Mouse (Mus musculus) liver, embryonic 11.5 days (tissue): ENCODE results near the gene Wipf2. TPM values are rescaled to one million over a fixed set of nuclear protein-coding genes. Genes with fewer than 3 reads are reported as not detected.

Experiments used
- ATAC-seq: fragments of 200-750 bp; cut with Nextera tagmentation; replicated peaks from 2 replicates; pipeline ENCODE4 v1.8.0; 2017; ENCODE audit warnings: moderate number of reproducible peaks, mild to moderate bottlenecking, moderate TSS enrichment, moderate library complexity; ENCODE audit not compliant: low FRiP score
- DNase-seq: peaks from one replicate; pipeline ENCODE4 v3.0.0-alpha.2; 2017; ENCODE audit warnings: low spot score
- H3K27ac ChIP-seq: fragments of 300-500 bp; sonication (generic); 2 replicates; pipeline ENCODE4 v1.5.1; 2014; ENCODE audit warnings: mild to moderate bottlenecking, low read depth, low read length, control low read depth
- H3K27me3 ChIP-seq: fragments of 300-500 bp; sonication (generic); replicated peaks from 2 replicates; pipeline ENCODE4 v1.6.1; 2014; ENCODE audit warnings: low read length, mixed read lengths; ENCODE audit not compliant: control insufficient read depth, insufficient read depth
- H3K36me3 ChIP-seq: fragments of 300-500 bp; sonication (generic); 2 replicates; pipeline ENCODE4 v1.6.1; 2014; ENCODE audit warnings: mild to moderate bottlenecking, low read length, moderate library complexity, mixed read lengths; ENCODE audit not compliant: control insufficient read depth, insufficient read depth
- H3K4me1 ChIP-seq: fragments of 300-500 bp; sonication (generic); replicated peaks from 2 replicates; pipeline ENCODE4 v1.6.1; 2014; ENCODE audit warnings: low read length, mixed read lengths; ENCODE audit not compliant: control insufficient read depth, insufficient read depth
- H3K4me2 ChIP-seq: fragments of 300-500 bp; sonication (generic); 2 replicates; pipeline ENCODE4 v1.6.1; 2014; ENCODE audit warnings: mild to moderate bottlenecking, control low read depth, moderate library complexity
- H3K4me3 ChIP-seq: fragments of 300-500 bp; sonication (generic); 2 replicates; pipeline ENCODE4 v1.5.1; 2014; ENCODE audit warnings: low read depth, low read length, control low read depth
- H3K9ac ChIP-seq: fragments of 300-500 bp; sonication (generic); 2 replicates; pipeline ENCODE4 v1.6.1; 2014; ENCODE audit warnings: low read depth, low read length, control low read depth
- H3K9me3 ChIP-seq: fragments of 300-500 bp; sonication (generic); 2 replicates; pipeline ENCODE4 v1.6.1; 2016; ENCODE audit warnings: low read length, inconsistent platforms, mixed read lengths; ENCODE audit not compliant: control insufficient read depth
- WGBS: fragments of 180-500 bp; shearing (Covaris S2); extraction: QIAGEN DNeasy Blood & Tissue Kit; methylation state at CpG from one replicate; pipeline ENCODE4 v1.1.7; 2014; 5-methylcytosine and 5-hydroxymethylcytosine counted together
- polyA plus RNA-seq: library from polyadenylated mRNA; unstranded; fragments of >200 nt; fragmentation: Nextera tagmentation; extraction: Ambion mirVana; gene quantifications from 2 replicates; pipeline ENCODE4 v1.2.1, GENCODE M21; 2014

The Wipf2 gene
- polyA plus RNA-seq, 1 experiment from 2014 or later = 4.7 TPM

DNA sequence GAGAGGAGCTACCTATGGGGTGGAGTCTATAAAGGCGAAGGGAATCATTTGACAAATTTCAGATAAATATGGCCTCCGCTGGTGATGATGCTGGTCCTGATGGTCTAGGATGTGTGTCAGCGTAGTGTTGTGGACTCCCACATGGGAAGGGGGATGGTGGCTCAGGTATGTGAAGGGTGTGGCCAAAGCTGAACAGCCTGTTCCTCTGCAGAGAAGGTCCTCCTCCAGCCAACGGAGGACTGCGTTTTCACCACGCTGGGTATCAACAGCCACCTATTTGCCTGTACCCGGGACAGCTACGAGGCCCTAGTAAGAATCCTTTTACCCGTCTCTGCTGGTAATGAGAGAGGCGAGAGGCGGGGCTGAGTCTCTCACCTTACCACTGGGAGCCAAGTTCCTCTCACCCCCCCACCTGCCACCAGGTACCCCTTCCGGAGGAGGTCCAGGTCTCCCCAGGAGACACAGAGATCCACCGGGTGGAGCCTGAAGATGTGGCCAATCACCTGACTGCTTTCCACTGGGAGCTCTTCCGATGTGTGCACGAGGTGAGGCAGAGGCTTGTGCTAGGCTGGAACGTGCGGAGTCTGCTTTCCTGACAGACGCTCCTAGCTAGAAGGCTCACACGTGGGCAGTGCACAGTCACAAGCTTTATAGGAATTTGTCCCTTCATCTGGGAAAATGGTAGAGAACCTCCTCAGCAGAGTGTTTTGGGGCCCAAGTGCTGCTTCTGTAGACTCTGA, 16.4 kb upstream of the Wipf2 start:
- Histone ChIP-seq H3K9ac (no peak overlapping the region), H3K27ac (no peak overlapping the region), H3K36me3 (no peaks in the 10 kb centered on the region), H3K4me3 (no peak overlapping the region), H3K9me3 (no peaks in the 10 kb centered on the region), H3K4me1 (peaks cover 5% of the 10 kb centered on the region; the same call in 1 of the 2 replicates), H3K27me3 (peaks cover 11% of the 10 kb centered on the region), H3K4me2 (no peak overlapping the region)
- DNase-seq (no peak), ATAC-seq (no peak)
- 57% methylated on average over 19 of the region's 19 CpGs for WGBS

- Histone ChIP-seq H3K4me2 (peak overlapping the region; percentile 30), H3K4me1 (peaks cover 5% of the 10 kb centered on the region; the same call in 1 of the 2 replicates), H3K9ac (no peak overlapping the region), H3K36me3 (no peaks in the 10 kb centered on the region), H3K4me3 (no peak overlapping the region), H3K27ac (no peak overlapping the region), H3K9me3 (no peaks in the 10 kb centered on the region), H3K27me3 (peaks cover 11% of the 10 kb centered on the region; the same call in 1 of the 2 replicates)
- ATAC-seq = peak; percentile 44
- no peak for DNase-seq
- WGBS = 21% methylated on average over 19 of the region's 19 CpGs
Measured at GRCm38 (mm10) chr11:98849196-98849894, 14.1 kb upstream of the Wipf2 start.

GRCm38 (mm10) chr11:98850100-98851093, 13.0 kb upstream of the Wipf2 start:
- no peak overlapping the region for H3K4me2 ChIP-seq
- 73% methylated on average over 26 of the region's 26 CpGs for WGBS

GRCm38 (mm10) chr11:98854116-98854515, 9.3 kb upstream of the Wipf2 start:
- DNase-seq = no peak
- Histone ChIP-seq H3K36me3 (no peaks in the 10 kb centered on the region), H3K27me3 (0 out of 2 replicates have a peak, but pooled peaks cover 4% of the 10 kb centered on the region), H3K27ac (no peak overlapping the region), H3K9ac (no peak overlapping the region), H3K4me1 (peaks cover 5% of the 10 kb centered on the region; the same call in 1 of the 2 replicates), H3K9me3 (no peaks in the 10 kb centered on the region), H3K4me2 (no peak overlapping the region), H3K4me3 (no peak overlapping the region)
- WGBS = 94% methylated on average over 8 of the region's 8 CpGs
- ATAC-seq = no peak

More at GRCm38 (mm10) chr11:98850100-98851093, 13.0 kb upstream of the Wipf2 start:
- Histone ChIP-seq H3K27me3 (peaks cover 11% of the 10 kb centered on the region; the same call in 1 of the 2 replicates), H3K9ac (no peak overlapping the region), H3K9me3 (no peaks in the 10 kb centered on the region), H3K27ac (no peak overlapping the region), H3K4me3 (no peak overlapping the region), H3K4me1 (peaks cover 5% of the 10 kb centered on the region; the same call in 1 of the 2 replicates), H3K36me3 (no peaks in the 10 kb centered on the region)
- ATAC-seq (no peak), DNase-seq (no peak)

DNA sequence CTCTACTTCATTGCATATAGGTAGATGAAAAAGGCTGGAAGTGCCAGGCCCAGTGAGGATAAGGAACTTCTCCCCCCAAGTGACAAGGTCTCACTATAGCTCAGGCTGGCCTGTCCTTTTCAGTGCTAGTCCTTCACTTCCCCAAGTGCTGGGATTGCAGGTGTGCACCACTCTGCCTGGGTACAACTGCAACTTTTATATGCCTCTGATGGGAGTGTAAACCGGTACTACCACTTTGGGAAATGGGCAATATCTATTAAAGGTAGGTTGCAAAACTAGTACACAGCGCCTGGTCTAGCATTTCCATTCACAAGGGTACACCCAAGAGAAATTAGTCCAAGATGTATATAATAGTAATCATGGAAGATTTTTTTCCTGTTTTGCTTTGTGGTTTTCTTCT, 8.8 kb upstream of the Wipf2 start:
- no peak overlapping the region for H3K4me3 ChIP-seq
- H3K27ac ChIP-seq = no peak overlapping the region
- no peak overlapping the region for H3K4me2 ChIP-seq
- no peaks in the 10 kb centered on the region for H3K36me3 ChIP-seq
- no peaks in the 10 kb centered on the region for H3K27me3 ChIP-seq
- DNase-seq (no peak), ATAC-seq (no peak)
- H3K9me3 ChIP-seq = no peaks in the 10 kb centered on the region
- H3K9ac ChIP-seq = no peak overlapping the region
- 85% methylated on average over 2 of the region's 2 CpGs for WGBS
- H3K4me1 ChIP-seq = no peaks in the 10 kb centered on the region

DNA sequence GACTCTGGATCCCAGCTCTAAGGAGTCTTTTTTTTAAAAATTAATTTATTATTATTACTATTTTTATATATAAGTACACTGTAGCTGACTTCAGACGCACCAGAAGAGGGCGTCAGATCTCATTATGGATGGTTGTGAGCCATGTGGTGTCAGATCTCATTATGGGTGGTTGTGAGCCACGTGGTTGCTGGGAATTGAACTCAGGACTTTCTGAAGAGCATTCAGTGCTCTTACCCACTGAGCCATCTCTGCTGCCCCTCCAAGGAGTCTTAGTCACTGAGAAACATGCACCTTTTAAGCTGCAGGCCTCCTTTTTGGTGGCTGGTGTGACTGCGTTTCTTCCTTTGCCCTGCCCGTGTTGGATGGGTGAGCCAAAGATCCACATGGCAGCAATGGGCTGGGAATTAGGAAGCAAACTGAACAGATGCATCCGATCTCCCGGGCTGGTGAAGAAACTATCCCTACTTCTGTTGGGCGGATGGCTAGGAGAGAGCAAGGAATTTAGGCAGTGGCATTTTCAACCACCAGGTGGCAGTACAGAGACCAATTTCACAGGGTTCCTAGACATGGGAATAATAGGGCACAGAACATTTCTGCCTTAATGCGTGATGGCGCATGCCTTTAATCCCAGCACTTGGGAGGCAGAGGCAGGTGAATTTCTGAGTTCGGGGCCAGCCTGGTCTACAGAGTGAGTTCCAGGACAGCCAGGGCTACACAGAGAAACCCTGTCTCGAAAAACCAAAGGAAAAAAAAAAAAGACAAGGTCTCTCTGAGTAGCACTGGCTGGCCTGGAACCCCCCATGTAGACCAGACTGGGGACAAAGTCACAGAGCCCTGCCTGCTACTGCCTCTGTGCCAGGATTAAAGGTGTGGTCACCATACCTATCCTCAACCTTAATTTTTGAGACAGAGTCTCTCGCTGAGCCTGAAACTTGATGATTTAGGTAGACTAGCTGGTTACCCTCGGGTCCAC, 4.4 kb upstream of the Wipf2 start:
- peak; percentile 68 for ATAC-seq

GRCm38 (mm10) chr11:98863751-98864429, 452 bp downstream of the Wipf2 start:
- no peaks in the 10 kb centered on the region for H3K9me3 ChIP-seq
- DNase-seq (no peak), ATAC-seq (peak; percentile 61)
- H3K27me3 ChIP-seq = no peaks in the 10 kb centered on the region
- H3K4me3 ChIP-seq = peak overlapping the region; percentile 84
- peaks cover 10% of the 10 kb centered on the region for H3K4me1 ChIP-seq
- peak overlapping the region; percentile 85 for H3K9ac ChIP-seq
- H3K36me3 ChIP-seq = peaks cover 11% of the 10 kb centered on the region; the same call in 1 of the 2 replicates
- H3K4me2 ChIP-seq = peak overlapping the region; percentile 92
- 1% methylated on average over 39 of the region's 39 CpGs for WGBS
- H3K27ac ChIP-seq = peak overlapping the region; percentile 87

More for the DNA sequence above, 4.4 kb upstream of the Wipf2 start:
- peak; percentile 74 for DNase-seq
- Histone ChIP-seq H3K27me3 (no peaks in the 10 kb centered on the region), H3K27ac (no peak overlapping the region), H3K9me3 (no peaks in the 10 kb centered on the region), H3K4me1 (peaks cover 6% of the 10 kb centered on the region), H3K4me2 (peak overlapping the region; percentile 5; the same call in 1 of the 2 replicates), H3K4me3 (no peak overlapping the region), H3K36me3 (no peaks in the 10 kb centered on the region), H3K9ac (peak overlapping the region; percentile 27; the same call in 1 of the 2 replicates)
- WGBS = 31% methylated on average over 14 of the region's 14 CpGs
